Mouse (Mus musculus): ENCODE measurements at regions not wholly inside any gene's neighbourhood (a gene's known extent, or its start where the extent isn't known, plus 50 kb on each side); places are given as distances from the start of the nearest gene placed in this dataset.

DNA sequence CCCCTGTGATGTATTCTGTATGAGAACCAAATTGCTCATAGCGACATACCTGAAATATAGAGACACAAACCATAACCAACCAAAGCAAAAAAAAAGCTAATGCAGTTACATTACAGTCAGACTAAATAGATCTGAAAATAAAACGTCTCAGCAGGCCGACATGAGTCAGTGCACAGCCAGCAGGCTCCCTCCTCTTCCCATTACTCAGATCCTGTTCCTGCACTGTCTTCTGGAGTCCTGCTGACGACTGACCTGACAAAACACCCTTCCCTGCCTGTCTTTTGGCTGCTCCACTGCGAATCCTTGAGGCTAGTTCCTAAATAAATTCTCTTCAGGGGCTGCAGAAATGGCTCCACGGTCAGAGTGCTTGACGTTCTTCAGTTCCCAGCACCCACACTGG, 61.3 kb upstream of the 1600014C23Rik start:
- no peak for DNase-seq (ENCODE audit: low spot score)

DNA sequence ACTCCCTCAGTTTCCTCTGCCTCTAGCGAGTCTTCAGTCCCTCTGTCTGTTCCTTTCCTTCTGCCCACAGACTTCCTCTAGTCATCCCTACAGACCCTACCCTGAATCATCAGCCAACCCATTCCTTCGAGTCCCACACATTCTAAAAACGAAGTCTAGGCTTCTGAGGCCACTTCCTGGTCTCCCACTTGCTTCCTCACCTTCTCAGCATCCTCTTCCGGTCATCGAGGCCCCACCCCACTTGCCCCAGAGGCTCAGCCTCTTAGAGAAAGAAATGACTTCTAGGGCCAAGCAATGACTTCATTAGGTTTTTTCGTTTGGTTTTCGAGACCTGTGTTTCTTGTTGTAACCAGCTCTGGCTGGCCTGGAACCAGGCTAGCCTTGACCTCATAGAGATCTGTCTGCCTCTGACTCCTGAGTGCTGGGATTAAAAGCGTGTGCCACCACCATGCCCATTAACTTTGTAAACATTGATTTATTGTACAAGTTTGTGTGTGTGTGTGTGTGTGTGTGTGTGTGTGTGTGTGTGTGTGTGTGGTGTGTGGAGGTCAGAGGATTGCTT, 57.4 kb upstream of the 1600014C23Rik start:
- no peak for DNase-seq (ENCODE audit: low spot score)

DNA sequence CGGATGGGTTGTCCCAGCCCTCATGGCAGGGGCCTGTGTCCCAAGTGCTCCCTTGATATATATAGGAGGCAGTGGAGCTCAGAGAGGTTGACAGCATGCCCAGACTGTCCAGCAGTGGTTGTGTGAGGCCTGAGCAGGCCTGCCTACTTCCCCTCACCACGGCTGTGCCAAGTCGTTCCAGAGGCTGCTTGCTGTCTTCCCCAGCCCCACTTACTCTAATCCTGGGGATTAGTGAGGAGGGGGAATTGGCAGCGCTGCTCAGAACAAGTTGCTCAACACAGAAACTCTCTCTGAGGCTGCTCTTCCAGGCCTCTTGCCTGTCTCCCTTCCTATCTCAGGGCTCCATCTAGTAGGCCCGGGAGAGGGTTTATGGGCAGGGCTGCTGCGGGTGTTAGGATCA, 56.1 kb upstream of the 1600014C23Rik start:
- DNase-seq (ENCODE audit: low spot score), result no peak

GRCm38 (mm10) chr17:45784905-45785304, 51.3 kb upstream of the 1600014C23Rik start:
- DNase-seq (ENCODE audit: low spot score), result no peak

DNA sequence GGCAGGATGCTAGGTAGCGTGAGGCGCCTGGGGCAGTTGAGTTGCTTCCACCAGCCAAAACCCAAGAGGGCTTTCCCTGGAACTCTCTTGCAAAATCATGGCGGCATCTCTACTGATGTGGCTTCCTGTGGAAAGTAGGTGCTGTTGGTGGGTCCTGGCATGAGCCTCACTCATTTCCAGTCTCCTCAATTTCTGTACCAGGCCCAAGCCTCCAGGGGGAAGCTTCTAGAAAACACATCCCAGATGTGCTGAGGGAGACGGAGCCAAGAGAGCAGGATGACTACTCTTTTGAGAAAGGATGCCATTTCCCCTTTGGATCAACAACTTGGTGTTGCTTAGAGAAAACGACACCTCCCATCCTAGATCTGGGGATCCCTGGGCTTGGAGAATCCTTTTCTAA, 50.9 kb upstream of the 1600014C23Rik start:
- no peak for DNase-seq (ENCODE audit: low spot score)

All from ovary, postnatal 36 days (tissue).